Mouse (Mus musculus) G1E (cell line): ENCODE measurements around the gene Hmcn2.

ENCODE experiments used
- CTCF ChIP-seq: IDR thresholded peaks from 2 replicates; pipeline ENCODE4 v1.5.1; 2012; ENCODE audit warnings: low read depth, low read length, inconsistent platforms, mixed read lengths
- TAL1 ChIP-seq: conservative IDR thresholded peaks from 2 replicates; pipeline ENCODE4 v1.6.1; 2012; ENCODE audit warnings: low read depth, low read length, inconsistent platforms, mixed read lengths

- no peak for TF ChIP-seq CTCF
- TF ChIP-seq TAL1, result no peak
Observed at GRCm38 (mm10) chr2:31477234-31478161, 163.3 kb downstream of the Hmcn2 start.
